Mouse (Mus musculus): ENCODE results near the gene Bsn. TPM values are rescaled to one million over a fixed set of nuclear protein-coding genes. Genes with fewer than 3 reads are reported as not detected.
A peak's percentile ranks its signal among the peaks of the same experiment; 100 is the strongest.

Gene Bsn
- polyA plus RNA-seq, 1 experiment from 2014 or later = 0.76 TPM

- Histone ChIP-seq H3K4me3 (ENCODE audit: low read length) (no peak overlapping the region), H3K27ac (ENCODE audit: low read depth, low read length) (peak overlapping the region; percentile 82; the same call in 1 of the 2 replicates), H3K4me1 (ENCODE audit: control insufficient read depth, insufficient read depth, low read length) (peaks cover 21% of the 10 kb centered on the region), H3K9me3 (ENCODE audit: control insufficient read depth, low read length) (no peaks in the 10 kb centered on the region), H3K9ac (ENCODE audit: low read depth, low read length) (no peak overlapping the region), H3K27me3 (ENCODE audit: control insufficient read depth, insufficient read depth, low read length) (no peaks in the 10 kb centered on the region), H3K36me3 (ENCODE audit: control insufficient read depth, insufficient read depth, low read length) (no peaks in the 10 kb centered on the region), H3K4me2 (replicated peaks; ENCODE audit: low read depth, low read length) (no peak overlapping the region)
- ATAC-seq (ENCODE audit: low FRiP score, low TSS enrichment) = peak; percentile 65; the same call in 1 of the 2 replicates
- whole genome bisulfite sequencing = 44% methylated on average over 1 of the region's 1 CpGs
Observed at GRCm38 (mm10) chr9:108223633-108224032, 33.4 kb upstream of the Bsn start.

GRCm38 (mm10) chr9:108221566-108221965 is 31.4 kb upstream of the Bsn start:
- WGBS = 87% methylated on average over 3 of the region's 3 CpGs
- Histone ChIP-seq H3K9me3 (ENCODE audit: control insufficient read depth, low read length) (no peaks in the 10 kb centered on the region), H3K36me3 (ENCODE audit: control insufficient read depth, insufficient read depth, low read length) (peaks cover 17% of the 10 kb centered on the region), H3K27ac (ENCODE audit: low read depth, low read length) (no peak overlapping the region), H3K4me3 (ENCODE audit: low read length) (no peak overlapping the region), H3K27me3 (ENCODE audit: control insufficient read depth, insufficient read depth, low read length) (no peaks in the 10 kb centered on the region), H3K4me2 (replicated peaks; ENCODE audit: low read depth, low read length) (no peak overlapping the region), H3K9ac (ENCODE audit: low read depth, low read length) (no peak overlapping the region), H3K4me1 (ENCODE audit: control insufficient read depth, insufficient read depth, low read length) (peaks cover 16% of the 10 kb centered on the region)
- no peak for ATAC-seq (ENCODE audit: low FRiP score, low TSS enrichment)

GRCm38 (mm10) chr9:108220380-108220774 is 30.2 kb upstream of the Bsn start:
- Histone ChIP-seq H3K9me3 (ENCODE audit: control insufficient read depth, low read length) (no peaks in the 10 kb centered on the region), H3K27me3 (ENCODE audit: control insufficient read depth, insufficient read depth, low read length) (no peaks in the 10 kb centered on the region), H3K27ac (ENCODE audit: low read depth, low read length) (no peak overlapping the region), H3K4me2 (replicated peaks; ENCODE audit: low read depth, low read length) (no peak overlapping the region), H3K4me3 (ENCODE audit: low read length) (no peak overlapping the region), H3K4me1 (ENCODE audit: control insufficient read depth, insufficient read depth, low read length) (peaks cover 16% of the 10 kb centered on the region), H3K9ac (ENCODE audit: low read depth, low read length) (no peak overlapping the region), H3K36me3 (ENCODE audit: control insufficient read depth, insufficient read depth, low read length) (peaks cover 26% of the 10 kb centered on the region)
- WGBS = 84% methylated on average over 1 of the region's 1 CpGs
- ATAC-seq (ENCODE audit: low FRiP score, low TSS enrichment) = no peak

GRCm38 (mm10) chr9:108219766-108220379 is 29.7 kb upstream of the Bsn start:
- no peak overlapping the region for H3K4me3 ChIP-seq (ENCODE audit: low read length)
- no peak overlapping the region for H3K27ac ChIP-seq (ENCODE audit: low read depth, low read length)
- H3K4me1 ChIP-seq (ENCODE audit: control insufficient read depth, insufficient read depth, low read length) = peaks cover 16% of the 10 kb centered on the region

GRCm38 (mm10) chr9:108217936-108218543 is 27.9 kb upstream of the Bsn start:
- H3K27me3 ChIP-seq (ENCODE audit: control insufficient read depth, insufficient read depth, low read length) = no peaks in the 10 kb centered on the region
- H3K4me3 ChIP-seq (ENCODE audit: low read length) = no peak overlapping the region
- H3K27ac ChIP-seq (ENCODE audit: low read depth, low read length) = 0 out of 2 replicates have a peak overlapping the region, but pooled peaks have one; percentile 0
- no peaks in the 10 kb centered on the region for H3K9me3 ChIP-seq (ENCODE audit: control insufficient read depth, low read length)
- ATAC-seq (ENCODE audit: low FRiP score, low TSS enrichment) = no peak; the same call in 1 of the 2 replicates
- WGBS = 62% methylated on average over 11 of the region's 11 CpGs
- H3K4me2 ChIP-seq (replicated peaks; ENCODE audit: low read depth, low read length) = no peak overlapping the region
- H3K36me3 ChIP-seq (ENCODE audit: control insufficient read depth, insufficient read depth, low read length) = peaks cover 28% of the 10 kb centered on the region
- no peak overlapping the region for H3K9ac ChIP-seq (ENCODE audit: low read depth, low read length)
- peaks cover 13% of the 10 kb centered on the region for H3K4me1 ChIP-seq (ENCODE audit: control insufficient read depth, insufficient read depth, low read length)

More at GRCm38 (mm10) chr9:108219766-108220379, 29.7 kb upstream of the Bsn start:
- Histone ChIP-seq H3K9me3 (ENCODE audit: control insufficient read depth, low read length) (no peaks in the 10 kb centered on the region), H3K4me2 (replicated peaks; ENCODE audit: low read depth, low read length) (no peak overlapping the region), H3K36me3 (ENCODE audit: control insufficient read depth, insufficient read depth, low read length) (peaks cover 28% of the 10 kb centered on the region), H3K27me3 (ENCODE audit: control insufficient read depth, insufficient read depth, low read length) (no peaks in the 10 kb centered on the region), H3K9ac (ENCODE audit: low read depth, low read length) (no peak overlapping the region)
- WGBS = 77% methylated on average over 12 of the region's 12 CpGs
- ATAC-seq (ENCODE audit: low FRiP score, low TSS enrichment) = no peak

GRCm38 (mm10) chr9:108217406-108217805 is 27.2 kb upstream of the Bsn start:
- Histone ChIP-seq H3K9me3 (ENCODE audit: control insufficient read depth, low read length) (no peaks in the 10 kb centered on the region), H3K36me3 (ENCODE audit: control insufficient read depth, insufficient read depth, low read length) (peaks cover 28% of the 10 kb centered on the region), H3K9ac (ENCODE audit: low read depth, low read length) (no peak overlapping the region), H3K4me1 (ENCODE audit: control insufficient read depth, insufficient read depth, low read length) (peaks cover 9% of the 10 kb centered on the region), H3K4me2 (replicated peaks; ENCODE audit: low read depth, low read length) (no peak overlapping the region), H3K27me3 (ENCODE audit: control insufficient read depth, insufficient read depth, low read length) (no peaks in the 10 kb centered on the region), H3K27ac (ENCODE audit: low read depth, low read length) (no peak overlapping the region), H3K4me3 (ENCODE audit: low read length) (no peak overlapping the region)
- ATAC-seq (ENCODE audit: low FRiP score, low TSS enrichment) = no peak
- WGBS = 93% methylated on average over 3 of the region's 3 CpGs

GRCm38 (mm10) chr9:108213105-108213504 is 22.9 kb upstream of the Bsn start:
- Histone ChIP-seq H3K9me3 (ENCODE audit: control insufficient read depth, low read length) (no peaks in the 10 kb centered on the region), H3K27ac (ENCODE audit: low read depth, low read length) (no peak overlapping the region), H3K4me1 (ENCODE audit: control insufficient read depth, insufficient read depth, low read length) (no peaks in the 10 kb centered on the region), H3K4me3 (ENCODE audit: low read length) (no peak overlapping the region), H3K9ac (ENCODE audit: low read depth, low read length) (no peak overlapping the region), H3K27me3 (ENCODE audit: control insufficient read depth, insufficient read depth, low read length) (no peaks in the 10 kb centered on the region), H3K36me3 (ENCODE audit: control insufficient read depth, insufficient read depth, low read length) (peaks cover 45% of the 10 kb centered on the region), H3K4me2 (replicated peaks; ENCODE audit: low read depth, low read length) (no peak overlapping the region)
- WGBS = 50% methylated on average over 7 of the region's 7 CpGs
- no peak for ATAC-seq (ENCODE audit: low FRiP score, low TSS enrichment)

- WGBS = 66% methylated on average over 2 of the region's 2 CpGs
- ATAC-seq (ENCODE audit: low FRiP score, low TSS enrichment) = no peak
- Histone ChIP-seq H3K27ac (ENCODE audit: low read depth, low read length) (no peak overlapping the region), H3K9me3 (ENCODE audit: control insufficient read depth, low read length) (no peaks in the 10 kb centered on the region), H3K4me2 (replicated peaks; ENCODE audit: low read depth, low read length) (no peak overlapping the region), H3K36me3 (ENCODE audit: control insufficient read depth, insufficient read depth, low read length) (peaks cover 45% of the 10 kb centered on the region), H3K9ac (ENCODE audit: low read depth, low read length) (no peak overlapping the region), H3K4me1 (ENCODE audit: control insufficient read depth, insufficient read depth, low read length) (no peaks in the 10 kb centered on the region), H3K4me3 (ENCODE audit: low read length) (no peak overlapping the region), H3K27me3 (ENCODE audit: control insufficient read depth, insufficient read depth, low read length) (no peaks in the 10 kb centered on the region)
Observed at GRCm38 (mm10) chr9:108212426-108212825, 22.2 kb upstream of the Bsn start.

- Histone ChIP-seq H3K4me2 (replicated peaks; ENCODE audit: low read depth, low read length) (no peak overlapping the region), H3K27me3 (ENCODE audit: control insufficient read depth, insufficient read depth, low read length) (no peaks in the 10 kb centered on the region), H3K4me1 (ENCODE audit: control insufficient read depth, insufficient read depth, low read length) (no peaks in the 10 kb centered on the region), H3K9me3 (ENCODE audit: control insufficient read depth, low read length) (no peaks in the 10 kb centered on the region), H3K4me3 (ENCODE audit: low read length) (no peak overlapping the region), H3K27ac (ENCODE audit: low read depth, low read length) (no peak overlapping the region), H3K9ac (ENCODE audit: low read depth, low read length) (no peak overlapping the region), H3K36me3 (ENCODE audit: control insufficient read depth, insufficient read depth, low read length) (peaks cover 44% of the 10 kb centered on the region)
- no peak for ATAC-seq (ENCODE audit: low FRiP score, low TSS enrichment)
- 88% methylated on average over 3 of the region's 3 CpGs for WGBS
Observed at GRCm38 (mm10) chr9:108205571-108205901, 15.4 kb upstream of the Bsn start.
